8 mouse cellular contexts compared by ENCODE assay signal in genomic region chr12:52396178-52396841, GRCm38 (mm10).
DNase-seq lines count a peak whose midpoint lies in the region; ATAC-seq lines count a peak whose summit lies in the region.

No protein-coding gene starts in this region.

- intact Hi-C loops in left cerebral cortex, postnatal 14 days (cut with DNase I): loop anchor here (2.0 kb wide), 1 partner anchor 106 kb away; the partner anchor contains the start of gene Arhgap5

- no peaks in the 10 kb centered on the region for H3K9me3 ChIP-seq in hindbrain, embryonic 10.5 days
- H3K9me3 ChIP-seq in hindbrain, embryonic 12.5 days (replicated peaks): no peaks in the 10 kb centered on the region
- no peaks in the 10 kb centered on the region for H3K9me3 ChIP-seq in hindbrain, embryonic 16.5 days (ENCODE audit: control insufficient read depth, low read length)
- H3K9me3 ChIP-seq in neural tube, embryonic 13.5 days: no peaks in the 10 kb centered on the region

- H3K27me3 ChIP-seq in hindbrain, embryonic 10.5 days (ENCODE audit: insufficient read depth, poor library complexity, severe bottlenecking): no peaks in the 10 kb centered on the region
- no peaks in the 10 kb centered on the region for H3K27me3 ChIP-seq in hindbrain, embryonic 12.5 days
- no peaks in the 10 kb centered on the region for H3K27me3 ChIP-seq in hindbrain, embryonic 16.5 days (replicated peaks; ENCODE audit: control insufficient read depth, insufficient read depth, low read length)
- H3K27me3 ChIP-seq in neural tube, embryonic 13.5 days: no peaks in the 10 kb centered on the region

- no peak overlapping the region for H3K9ac ChIP-seq in hindbrain, embryonic 12.5 days
- peak overlapping the region; percentile 13; the same call in 1 of the 2 replicates for H3K9ac ChIP-seq in hindbrain, embryonic 16.5 days (ENCODE audit: low read depth, low read length)
- H3K9ac ChIP-seq in neural tube, embryonic 13.5 days: no peak overlapping the region

- no peak for DNase-seq in hindbrain, embryonic 10.5 days (ENCODE audit: low spot score)
- peak; percentile 35 to 58 for DNase-seq in frontal cortex, adult 2 months (ENCODE audit: extremely low spot score in 1 of 2, low spot score in 1 of 2)
- DNase-seq in left cerebral cortex, postnatal 14 days (ENCODE audit: low spot score in 2 of 2): peak; percentile 51 to 59

- H3K36me3 ChIP-seq in hindbrain, embryonic 10.5 days: no peaks in the 10 kb centered on the region
- no peaks in the 10 kb centered on the region for H3K36me3 ChIP-seq in hindbrain, embryonic 12.5 days
- no peaks in the 10 kb centered on the region for H3K36me3 ChIP-seq in hindbrain, embryonic 16.5 days (ENCODE audit: control insufficient read depth, insufficient read depth, low read length)
- no peaks in the 10 kb centered on the region for H3K36me3 ChIP-seq in neural tube, embryonic 13.5 days

- no peak for ATAC-seq in hindbrain, embryonic 12.5 days (ENCODE audit: low FRiP score)
- ATAC-seq in hindbrain, embryonic 16.5 days: peak; percentile 75
- ATAC-seq in neural tube, embryonic 13.5 days (ENCODE audit: low read depth): peak; percentile 47; the same call in 1 of the 2 replicates
- no peak for ATAC-seq in erythroid progenitor cell, adult 5-6 weeks (replicated peaks; ENCODE audit: low FRiP score, poor library complexity, severe bottlenecking)

- H3K27ac ChIP-seq in hindbrain, embryonic 10.5 days: peak overlapping the region; percentile 14
- H3K27ac ChIP-seq in hindbrain, embryonic 12.5 days: no peak overlapping the region
- H3K27ac ChIP-seq in brown adipose tissue, adult 24 weeks (replicated peaks; ENCODE audit: low read depth, low read length): peak overlapping the region; percentile 32
- H3K27ac ChIP-seq in hindbrain, embryonic 16.5 days (ENCODE audit: low read depth, low read length): peak overlapping the region; percentile 64
- H3K27ac ChIP-seq in neural tube, embryonic 13.5 days (replicated peaks): peak overlapping the region; percentile 56

- H3K4me2 ChIP-seq in hindbrain, embryonic 12.5 days (replicated peaks): no peak overlapping the region
- H3K4me2 ChIP-seq in hindbrain, embryonic 16.5 days (ENCODE audit: low read length): peak overlapping the region; percentile 8; the same call in 1 of the 2 replicates
- no peak overlapping the region for H3K4me2 ChIP-seq in neural tube, embryonic 13.5 days

- 54% methylated on average over 14 of the region's 14 CpGs for WGBS in hindbrain, embryonic 10.5 days
- WGBS in hindbrain, embryonic 12.5 days: 58% methylated on average over 14 of the region's 14 CpGs
- WGBS in hindbrain, embryonic 16.5 days: 39% methylated on average over 14 of the region's 14 CpGs
- WGBS in neural tube, embryonic 13.5 days: 55% methylated on average over 14 of the region's 14 CpGs

- H3K4me3 ChIP-seq in hindbrain, embryonic 10.5 days: no peak overlapping the region
- no peak overlapping the region for H3K4me3 ChIP-seq in hindbrain, embryonic 12.5 days
- no peak overlapping the region for H3K4me3 ChIP-seq in brown adipose tissue, adult 24 weeks (ENCODE audit: insufficient read depth, low read depth, low read length)
- no peak overlapping the region for H3K4me3 ChIP-seq in hindbrain, embryonic 16.5 days (ENCODE audit: low read length)
- H3K4me3 ChIP-seq in neural tube, embryonic 13.5 days: no peak overlapping the region

- H3K4me1 ChIP-seq in hindbrain, embryonic 10.5 days (replicated peaks): peaks cover 31% of the 10 kb centered on the region
- H3K4me1 ChIP-seq in hindbrain, embryonic 12.5 days: peaks cover 16% of the 10 kb centered on the region
- H3K4me1 ChIP-seq in brown adipose tissue, adult 24 weeks (ENCODE audit: control insufficient read depth, insufficient read depth, insufficient read length, low read length): peaks cover 15% of the 10 kb centered on the region; the same call in 1 of the 2 replicates
- H3K4me1 ChIP-seq in hindbrain, embryonic 16.5 days (ENCODE audit: control insufficient read depth, insufficient read depth, low read depth, low read length): peaks cover 19% of the 10 kb centered on the region
- peaks cover 24% of the 10 kb centered on the region for H3K4me1 ChIP-seq in neural tube, embryonic 13.5 days (replicated peaks)

Comparison
In these comparisons a context has a peak if more than half of its experiments do, and no peak if none do; other contexts are left out.
1. ATAC-seq: peak in hindbrain, embryonic 16.5 days (single experiment) and neural tube, embryonic 13.5 days (single experiment); none in hindbrain, embryonic 12.5 days (single experiment) and erythroid progenitor cell, adult 5-6 weeks (single experiment).